Mouse (Mus musculus) colon, adult 2 months (tissue): ENCODE data around the gene Olfr374. TPM values are rescaled to one million over a fixed set of nuclear protein-coding genes. Genes with fewer than 3 reads are reported as not detected.

Source experiments
- polyA plus RNA-seq: library from polyadenylated mRNA; depleted of rRNA; stranded (reverse); fragments of >200 nt; gene quantifications from 2 replicates; pipeline ENCODE4 v1.2.3, GENCODE M21; 2012; rRNA removed

The Olfr374 gene
- not detected in 2 replicates for polyA plus RNA-seq

DNA sequence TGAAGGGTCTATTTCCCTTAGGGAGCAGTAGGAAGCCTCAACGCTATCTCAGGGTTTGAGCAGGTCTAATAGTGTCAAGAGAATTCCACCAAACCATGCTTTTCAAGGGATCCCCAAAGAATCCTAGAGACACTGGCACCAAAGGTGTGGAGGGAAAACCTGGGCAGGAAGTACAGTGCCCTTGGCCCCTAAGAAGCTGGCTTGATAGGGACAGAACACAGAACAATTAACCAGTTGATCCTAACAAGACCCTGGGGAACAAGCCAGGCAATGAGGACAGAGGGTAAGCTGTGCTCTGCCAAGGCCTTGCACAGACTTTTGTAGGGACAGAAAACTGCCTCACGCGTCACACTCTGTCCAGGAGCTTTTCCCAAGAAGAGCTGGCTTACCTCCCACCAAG is at the start of gene Olfr374:
Olfr374 (plus strand) TSS at position 301 of the 400 bp plus-strand sequence.

DNA sequence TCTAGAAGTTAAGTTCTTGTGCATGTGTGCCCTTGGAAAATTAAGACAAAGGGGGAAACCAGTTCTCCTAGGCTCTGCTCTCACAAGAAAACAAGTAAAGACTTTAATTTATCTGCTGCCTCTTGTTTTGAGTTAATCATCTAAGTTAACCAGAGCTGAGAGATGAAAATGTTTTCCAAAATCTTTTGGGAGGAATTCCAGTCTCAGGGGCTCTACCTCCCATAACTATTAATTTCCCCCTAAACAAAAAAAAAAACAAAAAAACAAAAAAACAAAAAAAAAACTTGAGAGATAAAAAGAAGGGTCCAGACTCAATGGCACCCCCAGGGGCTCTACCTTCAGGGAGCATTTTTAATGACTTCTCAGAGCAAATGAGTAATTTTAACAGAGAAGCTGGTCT is 24.0 kb upstream of the Olfr374 start, which contains the start of gene Olfr373:
Olfr373 (plus strand) TSS at position 301 of the 400 bp plus-strand sequence.

GRCm38 (mm10) chr8:72134756-72135445 is 28.1 kb downstream of the Olfr374 start, which contains the start of gene Tpm4:
Gene Tpm4 (plus strand): TSS chr8:72134975.

DNA sequence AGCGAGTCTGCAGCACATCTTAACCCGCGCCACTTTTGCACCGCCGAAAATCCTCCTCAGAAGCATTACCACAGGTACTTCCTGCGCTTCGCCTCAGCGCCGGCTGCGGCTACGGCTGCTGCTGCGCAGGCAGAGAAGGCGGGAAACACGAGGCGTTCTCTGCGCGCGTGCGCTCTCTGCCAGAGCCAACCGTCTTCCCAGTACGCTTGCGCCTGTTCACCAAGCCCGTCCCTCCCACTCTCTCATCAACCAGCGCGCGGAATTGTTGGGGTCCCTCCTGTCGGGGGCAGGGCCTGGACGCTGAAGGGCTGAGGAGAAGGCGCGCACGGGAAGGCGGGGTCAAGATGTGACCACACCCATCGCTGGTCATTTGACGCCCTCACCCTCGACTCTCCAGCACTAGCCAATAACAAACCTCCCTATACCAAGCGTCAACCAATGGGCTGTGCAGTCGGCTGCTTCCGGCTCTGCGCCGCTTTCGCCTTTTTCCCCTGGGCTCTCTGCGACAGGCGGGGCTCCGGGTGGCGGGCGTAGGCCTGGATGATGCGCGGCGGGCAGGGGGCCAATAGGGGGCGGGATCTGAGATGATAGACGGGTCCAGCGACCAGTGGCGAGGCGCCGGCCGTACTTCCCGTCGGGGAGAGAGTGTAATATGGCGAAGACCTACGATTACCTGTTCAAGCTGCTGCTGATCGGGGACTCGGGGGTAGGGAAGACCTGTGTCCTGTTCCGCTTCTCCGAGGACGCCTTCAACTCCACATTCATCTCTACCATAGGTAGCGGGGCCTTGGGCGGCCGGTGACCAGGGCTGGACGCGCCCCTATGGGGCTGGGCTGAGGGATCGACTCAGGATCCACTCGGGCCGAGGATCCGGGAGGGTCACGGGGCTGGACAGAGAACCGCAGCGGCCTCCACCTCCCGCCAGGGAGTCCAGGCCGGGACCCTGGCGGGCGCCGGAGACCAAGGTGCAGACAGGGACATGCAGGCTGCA is 54.2 kb downstream of the Olfr374 start, which contains the start of gene Rab8a:
Rab8a (plus strand) TSS at position 494 of the 991 bp plus-strand sequence.

Other genes starting within 250 kb of the Olfr374 start
- gene Zfp709, start 225.0 kb upstream of the Olfr374 start, polyA plus RNA-seq = 0.08 and 0.23 TPM in 2 replicates
- gene Zfp882, start 198.4 kb upstream of the Olfr374 start, polyA plus RNA-seq = 0.13 and 0.28 TPM in 2 replicates
- gene Zfp617, start 198.4 kb upstream of the Olfr374 start, polyA plus RNA-seq = 1.6 and 2.0 TPM in 2 replicates
- gene Zfp961, start 156.0 kb upstream of the Olfr374 start, polyA plus RNA-seq = 2.1 and 2.3 TPM in 2 replicates
- gene Cyp4f18, start 97.4 kb upstream of the Olfr374 start, polyA plus RNA-seq = 6.7 and 6.8 TPM in 2 replicates
- gene Olfr372, start 65.8 kb upstream of the Olfr374 start, polyA plus RNA-seq = not detected in 2 replicates
- not detected in 2 replicates for gene Olfr373, start 23.9 kb upstream of the Olfr374 start, polyA plus RNA-seq
- 52.1 and 62.6 TPM in 2 replicates for gene Tpm4, start 27.9 kb downstream of the Olfr374 start, polyA plus RNA-seq
- 42.3 and 45.7 TPM in 2 replicates for gene Rab8a, start 54.2 kb downstream of the Olfr374 start, polyA plus RNA-seq
- 3.2 and 3.4 TPM in 2 replicates for gene Hsh2d, start 82.6 kb downstream of the Olfr374 start, polyA plus RNA-seq
- 0.05 and 0.94 TPM in 2 replicates for gene Cib3, start 105.8 kb downstream of the Olfr374 start, polyA plus RNA-seq
- not detected in 2 replicates for gene Gm11034, start 106.6 kb downstream of the Olfr374 start, polyA plus RNA-seq
- gene Fam32a, start 112.7 kb downstream of the Olfr374 start, polyA plus RNA-seq = 35.7 and 41.7 TPM in 2 replicates
- gene Ap1m1, start 133.0 kb downstream of the Olfr374 start, polyA plus RNA-seq = 32.5 and 36.1 TPM in 2 replicates
- 1.2 and 1.7 TPM in 2 replicates for gene Gm10282, start 198.2 kb downstream of the Olfr374 start, polyA plus RNA-seq
- gene Klf2, start 212.0 kb downstream of the Olfr374 start, polyA plus RNA-seq = 31.4 and 34.8 TPM in 2 replicates